Mouse (Mus musculus): ENCODE measurements around the gene Gas7. TPM values are rescaled to one million over a fixed set of nuclear protein-coding genes. Genes with fewer than 3 reads are reported as not detected.
A peak's percentile ranks its signal among the peaks of the same experiment; 100 is the strongest.

The Gas7 gene
- total RNA-seq, 1 experiment = 2.4 TPM

DNA sequence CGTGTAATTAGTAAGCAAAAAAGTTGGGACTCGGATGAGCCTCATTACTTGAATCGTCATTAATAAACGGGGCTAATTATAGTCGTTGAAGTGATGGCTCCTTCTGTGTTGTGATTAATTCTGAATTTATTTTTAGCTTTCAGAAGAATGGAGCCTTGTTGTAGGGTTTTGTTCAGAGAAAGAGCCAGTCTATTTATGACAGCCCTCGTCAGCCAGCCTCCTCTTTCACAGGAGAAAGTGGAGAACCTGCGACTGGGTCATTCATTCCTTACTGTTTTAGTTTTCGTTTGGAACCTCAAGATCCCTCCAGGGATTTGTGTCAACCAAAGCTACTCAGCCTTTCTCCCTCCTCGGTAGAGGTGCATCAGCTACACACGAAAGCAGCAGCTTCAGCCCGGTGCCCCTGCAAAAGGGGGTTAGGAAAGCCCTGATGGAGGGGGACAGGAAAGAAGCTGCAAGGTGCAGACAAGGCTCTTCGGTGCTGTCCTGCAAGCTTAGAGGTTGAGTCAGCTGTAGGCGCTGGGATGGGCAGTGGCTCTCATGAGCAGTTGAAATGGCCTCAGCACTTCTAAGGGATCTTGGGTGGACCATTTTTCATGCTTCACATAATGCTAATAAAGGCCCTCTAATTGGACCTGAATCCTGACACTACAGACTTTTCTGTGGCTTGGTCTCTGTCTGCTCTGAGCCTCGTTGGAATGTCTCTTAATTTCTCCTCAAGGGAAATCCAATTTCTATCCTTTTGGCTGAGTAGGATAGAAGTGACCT is 10.0 kb upstream of the Gas7 start:
- no peak overlapping the region for H3K9ac ChIP-seq (ENCODE audit: insufficient read depth, low read depth, low read length, poor library complexity, severe bottlenecking)
- no peak overlapping the region for H3K4me3 ChIP-seq (ENCODE audit: insufficient read depth in 1 of 2, low read depth in 1 of 2, low read length in 2 of 2, poor library complexity in 1 of 2, severe bottlenecking in 1 of 2)
- H3K4me1 ChIP-seq (ENCODE audit: control insufficient read depth in 2 of 2, insufficient read depth in 2 of 2, low read length in 2 of 2, poor library complexity in 1 of 2) = no peaks in the 10 kb centered on the region
- in situ Hi-C loops (cut with MboI; ENCODE audit: low sequenced_read_pairs in 2 of 2, unreplicated experiment in 2 of 2) = no loop called here
- H3K9me3 ChIP-seq (ENCODE audit: control insufficient read depth, insufficient read depth, low read depth, low read length) = no peaks in the 10 kb centered on the region
- no peaks in the 10 kb centered on the region for H3K36me3 ChIP-seq (ENCODE audit: control insufficient read depth, insufficient read depth, low read length, poor library complexity, severe bottlenecking)
- no peak for TF ChIP-seq CHD2 (IDR thresholded peaks at IDR 0.05; ENCODE audit: low read depth, low read length)
- TF ChIP-seq ZNF384 (IDR thresholded peaks at IDR 0.05; ENCODE audit: low read depth, low read length) = no peak
- TF ChIP-seq HCFC1 (IDR thresholded peaks at IDR 0.05; ENCODE audit: borderline replicate concordance, insufficient read depth, low read length) = no peak
- no peak for TF ChIP-seq MAFK (IDR thresholded peaks at IDR 0.05; ENCODE audit: insufficient read depth, low read depth, low read length)
- TF ChIP-seq ZC3H11A (IDR thresholded peaks at IDR 0.05; ENCODE audit: borderline replicate concordance, low read depth, low read length) = no peak
- no peak overlapping the region for H3K27ac ChIP-seq (ENCODE audit: insufficient read depth, low read depth, low read length, poor library complexity, severe bottlenecking)
- no peak for DNase-seq (ENCODE audit: low read depth, low spot score)

GRCm38 (mm10) chr11:67451525-67451924 is 3.7 kb upstream of the Gas7 start:
- no peak overlapping the region for H3K9ac ChIP-seq (ENCODE audit: insufficient read depth, low read depth, low read length, poor library complexity, severe bottlenecking)
- no peak overlapping the region for H3K27ac ChIP-seq (ENCODE audit: insufficient read depth, low read depth, low read length, poor library complexity, severe bottlenecking)
- H3K4me3 ChIP-seq (ENCODE audit: insufficient read depth in 1 of 2, low read depth in 1 of 2, low read length in 2 of 2, poor library complexity in 1 of 2, severe bottlenecking in 1 of 2) = no peak overlapping the region
- H3K9me3 ChIP-seq (ENCODE audit: control insufficient read depth, insufficient read depth, low read depth, low read length) = no peaks in the 10 kb centered on the region
- DNase-seq (ENCODE audit: low read depth, low spot score) = no peak
- no peaks in the 10 kb centered on the region for H3K36me3 ChIP-seq (ENCODE audit: control insufficient read depth, insufficient read depth, low read length, poor library complexity, severe bottlenecking)
- in situ Hi-C loops (cut with MboI; ENCODE audit: low sequenced_read_pairs in 2 of 2, unreplicated experiment in 2 of 2) = no loop called here
- no peaks in the 10 kb centered on the region for H3K4me1 ChIP-seq (ENCODE audit: control insufficient read depth in 2 of 2, insufficient read depth in 2 of 2, low read length in 2 of 2, poor library complexity in 1 of 2)
- TF ChIP-seq ZNF384 (IDR thresholded peaks at IDR 0.05; ENCODE audit: low read depth, low read length) (no peak), MAFK (IDR thresholded peaks at IDR 0.05; ENCODE audit: insufficient read depth, low read depth, low read length) (no peak), CHD2 (IDR thresholded peaks at IDR 0.05; ENCODE audit: low read depth, low read length) (no peak), ZC3H11A (IDR thresholded peaks at IDR 0.05; ENCODE audit: borderline replicate concordance, low read depth, low read length) (no peak), HCFC1 (IDR thresholded peaks at IDR 0.05; ENCODE audit: borderline replicate concordance, insufficient read depth, low read length) (no peak)

DNA sequence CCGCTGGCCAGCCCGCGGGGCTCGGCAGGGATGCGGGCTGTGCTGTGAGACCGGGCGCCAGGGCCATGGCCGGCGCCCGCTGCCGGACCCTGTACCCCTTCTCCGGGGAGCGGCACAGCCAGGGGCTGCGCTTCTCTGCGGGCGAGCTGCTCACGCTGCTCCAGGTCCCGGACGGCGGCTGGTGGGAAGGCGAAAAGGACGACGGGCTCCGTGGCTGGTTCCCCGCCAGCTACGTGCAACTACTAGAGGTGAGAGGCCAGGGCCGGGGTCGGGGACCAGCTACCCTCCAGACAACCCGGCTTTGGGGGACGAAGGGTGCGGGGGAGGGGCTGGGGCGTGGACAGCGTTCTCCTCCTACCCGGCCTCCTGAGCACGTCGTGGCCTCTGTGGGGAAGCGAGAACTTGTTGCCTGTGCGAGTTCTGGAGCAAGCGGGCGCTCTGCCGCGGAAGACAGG is 317 bp downstream of the Gas7 start:
- no peaks in the 10 kb centered on the region for H3K36me3 ChIP-seq (ENCODE audit: control insufficient read depth, insufficient read depth, low read length, poor library complexity, severe bottlenecking)
- no peaks in the 10 kb centered on the region for H3K9me3 ChIP-seq (ENCODE audit: control insufficient read depth, insufficient read depth, low read depth, low read length)
- H3K27ac ChIP-seq (ENCODE audit: insufficient read depth, low read depth, low read length, poor library complexity, severe bottlenecking) = no peak overlapping the region
- peak overlapping the region; percentile 81 to 84 for H3K4me3 ChIP-seq (ENCODE audit: insufficient read depth in 1 of 2, low read depth in 1 of 2, low read length in 2 of 2, poor library complexity in 1 of 2, severe bottlenecking in 1 of 2)
- H3K4me1 ChIP-seq (ENCODE audit: control insufficient read depth in 2 of 2, insufficient read depth in 2 of 2, low read length in 2 of 2, poor library complexity in 1 of 2) = no peaks in the 10 kb centered on the region
- in situ Hi-C loops (cut with MboI; ENCODE audit: low sequenced_read_pairs in 2 of 2, unreplicated experiment in 2 of 2) = no loop called here
- H3K9ac ChIP-seq (ENCODE audit: insufficient read depth, low read depth, low read length, poor library complexity, severe bottlenecking) = peak overlapping the region; percentile 61; the same call in 1 of the 2 replicates
- TF ChIP-seq CHD2 (IDR thresholded peaks at IDR 0.05; ENCODE audit: low read depth, low read length) (no peak), ZNF384 (IDR thresholded peaks at IDR 0.05; ENCODE audit: low read depth, low read length) (no peak), ZC3H11A (IDR thresholded peaks at IDR 0.05; ENCODE audit: borderline replicate concordance, low read depth, low read length) (no peak), HCFC1 (IDR thresholded peaks at IDR 0.05; ENCODE audit: borderline replicate concordance, insufficient read depth, low read length) (no peak), MAFK (IDR thresholded peaks at IDR 0.05; ENCODE audit: insufficient read depth, low read depth, low read length) (no peak)
- no peak for DNase-seq (ENCODE audit: low read depth, low spot score)

DNA sequence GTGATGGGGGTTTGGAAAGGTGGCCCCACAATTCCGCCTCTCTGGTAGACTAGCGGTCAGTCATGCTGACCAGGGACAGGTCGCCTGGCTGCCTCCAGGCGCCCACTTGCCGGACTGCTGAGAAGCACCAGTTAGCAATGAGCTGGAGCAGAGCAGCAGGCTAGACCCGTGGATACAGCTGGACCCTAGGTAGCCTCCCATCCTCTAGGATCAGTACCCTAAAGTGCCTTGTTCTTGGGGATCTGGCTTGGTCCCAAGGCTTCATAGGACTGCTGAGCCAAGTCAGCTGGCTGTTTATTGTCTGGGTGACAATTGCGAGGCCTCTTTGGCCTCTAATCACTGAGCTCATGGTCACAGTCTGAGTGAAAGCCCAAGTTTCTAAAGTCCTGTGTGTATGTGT is 792 bp downstream of the Gas7 start:
- TF ChIP-seq MAFK (IDR thresholded peaks at IDR 0.05; ENCODE audit: insufficient read depth, low read depth, low read length) (no peak), HCFC1 (IDR thresholded peaks at IDR 0.05; ENCODE audit: borderline replicate concordance, insufficient read depth, low read length) (no peak)
- H3K27ac ChIP-seq (ENCODE audit: insufficient read depth, low read depth, low read length, poor library complexity, severe bottlenecking) = no peak overlapping the region

More for the DNA sequence above, 792 bp downstream of the Gas7 start:
- no peak for DNase-seq (ENCODE audit: low read depth, low spot score)
- Histone ChIP-seq H3K4me1 (ENCODE audit: control insufficient read depth in 2 of 2, insufficient read depth in 2 of 2, low read length in 2 of 2, poor library complexity in 1 of 2) (no peaks in the 10 kb centered on the region), H3K36me3 (ENCODE audit: control insufficient read depth, insufficient read depth, low read length, poor library complexity, severe bottlenecking) (no peaks in the 10 kb centered on the region), H3K9ac (ENCODE audit: insufficient read depth, low read depth, low read length, poor library complexity, severe bottlenecking) (0 out of 2 replicates have a peak overlapping the region, but pooled peaks have one; percentile 61), H3K9me3 (ENCODE audit: control insufficient read depth, insufficient read depth, low read depth, low read length) (no peaks in the 10 kb centered on the region), H3K4me3 (ENCODE audit: insufficient read depth in 1 of 2, low read depth in 1 of 2, low read length in 2 of 2, poor library complexity in 1 of 2, severe bottlenecking in 1 of 2) (peak overlapping the region; percentile 81 to 84)
- in situ Hi-C loops (cut with MboI; ENCODE audit: low sequenced_read_pairs in 2 of 2, unreplicated experiment in 2 of 2) = no loop called here

Data from ES-E14 (cell line).